Mouse (Mus musculus) 3T3-L1 (cell line): ENCODE data around the gene Dffa.
A peak's percentile ranks its signal among the peaks of the same experiment; 100 is the strongest.
"Not testable (repeated sequence)": the region's sequence is repeated elsewhere in the genome, so short reads cannot be mapped to it uniquely, and the experiment has no call there.

Experiments
- DNase-seq: peaks from one replicate; pipeline ENCODE4 v3.0.0-alpha.2; 2015; ENCODE audit warnings: low read depth, low spot score

Gene Dffa

DNA sequence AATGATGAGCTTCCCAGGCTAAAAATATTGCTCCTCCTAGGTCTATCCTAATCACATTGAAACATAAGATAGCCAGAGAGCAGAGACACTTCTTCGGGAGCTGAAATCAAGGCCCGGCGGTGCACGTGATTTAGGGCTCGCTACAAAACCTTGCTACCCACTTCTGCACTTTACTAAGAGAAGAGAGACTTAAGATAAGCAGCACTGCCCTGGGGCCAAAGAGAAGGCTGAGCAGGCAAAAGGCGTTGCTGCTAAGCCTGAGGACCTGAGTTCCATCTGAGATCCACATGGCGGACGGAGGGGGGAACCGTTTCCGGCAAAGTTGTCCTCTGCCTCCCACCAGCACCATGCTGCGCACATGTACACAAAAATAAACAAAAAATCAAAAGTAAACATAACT is 5.4 kb upstream of the Dffa start:
- DNase-seq, result peak; percentile 43

DNA sequence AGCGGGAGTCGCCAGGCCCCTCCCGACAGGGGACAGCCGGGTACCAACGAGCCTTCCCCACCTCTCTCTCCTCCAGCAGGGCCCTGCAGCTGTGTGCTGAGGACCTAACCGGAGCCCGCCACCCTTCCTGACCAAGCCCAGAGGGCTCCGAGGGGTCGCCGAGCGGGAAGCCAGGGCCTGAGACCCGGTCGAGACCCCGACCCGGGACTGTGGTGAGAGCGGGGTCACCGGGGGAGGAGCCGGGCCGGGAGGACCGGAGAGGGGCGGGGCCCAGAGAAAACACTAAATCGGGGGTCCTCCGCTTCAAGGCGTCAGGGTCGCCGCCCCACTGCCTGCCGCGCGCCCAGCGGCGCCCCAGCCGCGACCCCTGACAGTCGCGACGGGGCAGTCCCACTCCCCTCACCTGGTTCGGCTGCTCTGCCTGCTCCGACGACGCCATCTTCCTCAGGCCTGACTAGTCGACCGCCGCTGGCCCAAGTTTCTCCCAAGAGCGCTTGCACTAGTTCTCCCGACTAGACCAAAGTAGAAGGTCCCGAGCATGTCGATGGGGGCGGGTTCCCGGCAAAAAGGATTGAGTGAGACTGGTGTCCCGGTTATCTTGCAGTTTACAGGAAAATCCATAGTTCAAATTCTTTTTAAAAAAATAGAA is 4.5 kb upstream of the Dffa start, which contains the start of gene Pex14:
Gene Pex14 (minus strand): TSS at position 508 of the 649 bp plus-strand sequence.
- DNase-seq, result peak; percentile 94

DNA sequence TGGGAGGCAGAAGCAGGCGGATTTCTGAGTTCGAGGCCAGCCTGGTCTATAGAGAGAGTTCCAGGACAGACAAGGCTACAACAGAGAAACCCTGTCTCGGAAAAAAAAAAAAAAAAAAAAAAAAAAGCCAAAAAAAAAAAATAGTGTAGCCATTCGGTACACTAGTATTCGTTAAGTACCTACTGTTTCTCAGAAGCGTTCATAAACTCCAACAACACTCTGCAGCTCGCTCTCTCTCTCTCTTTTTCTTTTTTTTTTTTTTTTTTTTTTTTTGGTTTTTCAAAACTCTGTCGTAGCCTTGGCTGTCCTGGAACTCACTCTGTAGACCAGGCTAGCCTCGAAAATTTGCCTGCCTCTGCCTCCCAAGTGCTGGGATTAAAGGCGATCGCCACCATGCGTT is 3.5 kb upstream of the Dffa start:
- not testable (repeated sequence) for DNase-seq

DNA sequence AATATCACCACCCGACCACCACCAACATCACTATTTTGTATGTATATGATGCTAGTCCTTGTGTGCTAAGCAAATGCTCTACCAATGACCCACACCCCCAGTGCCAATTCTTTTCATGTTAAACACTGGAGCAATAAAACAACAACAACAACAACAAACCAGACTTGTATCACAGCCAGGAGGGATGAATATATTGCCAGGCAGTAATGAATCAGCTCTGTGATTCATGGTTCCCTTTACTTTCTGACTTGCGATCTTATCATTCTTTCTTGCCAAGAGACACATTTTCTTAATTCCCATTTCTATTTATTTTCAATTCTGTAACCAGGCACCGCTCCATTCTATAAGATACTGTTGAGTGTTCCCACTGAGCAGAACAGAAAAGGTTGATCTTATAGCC is 2.5 kb upstream of the Dffa start:
- DNase-seq, result peak; percentile 54

DNA sequence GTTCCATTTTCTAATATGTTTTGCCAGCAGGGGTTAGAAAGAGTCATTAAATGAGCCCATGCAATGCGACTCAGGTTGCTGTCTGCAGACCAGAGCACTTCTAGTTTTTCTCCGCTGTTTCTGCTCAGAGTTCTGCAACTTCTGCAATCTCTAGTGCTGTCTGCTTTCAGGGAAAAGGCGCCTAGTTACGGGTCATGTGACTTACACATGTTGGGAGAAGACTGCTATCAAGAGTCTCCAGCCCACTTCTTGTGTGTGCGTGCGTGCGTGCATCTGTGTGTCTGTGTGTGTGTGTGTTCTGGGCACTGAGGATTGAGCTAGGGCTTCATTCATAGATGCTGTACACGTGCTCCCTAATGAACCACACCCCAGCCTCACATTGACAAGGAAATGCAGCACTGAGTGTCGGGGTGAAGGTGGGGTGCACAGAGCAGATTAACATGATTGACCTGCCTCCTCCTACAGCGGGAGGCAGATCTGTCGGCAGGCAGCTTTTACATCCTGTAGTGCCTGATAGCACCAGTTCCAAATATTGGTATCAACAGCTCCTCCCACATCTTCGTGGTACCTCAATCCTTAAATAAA is 16.1 kb downstream of the Dffa start:
- DNase-seq, result not testable (repeated sequence)

DNA sequence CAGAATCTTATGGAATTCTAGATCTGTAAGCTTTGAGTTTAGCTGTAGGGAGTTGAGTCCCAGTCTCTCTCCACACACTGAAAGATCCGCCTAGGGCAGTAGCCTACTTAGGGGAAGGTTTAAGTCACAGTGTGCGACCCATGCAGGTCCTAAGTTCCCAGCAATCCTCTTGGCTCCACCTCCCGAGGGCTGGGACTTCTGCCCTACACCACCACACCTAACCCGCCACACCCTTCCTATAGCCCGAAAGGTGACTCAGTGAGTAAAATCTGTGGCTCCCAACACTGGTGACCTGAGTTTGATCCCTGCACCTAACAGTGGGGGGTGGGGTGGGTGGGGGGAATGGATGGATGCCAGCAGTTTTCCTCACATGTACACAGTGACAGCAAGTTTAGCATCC is 19.5 kb downstream of the Dffa start:
- no peak for DNase-seq

DNA sequence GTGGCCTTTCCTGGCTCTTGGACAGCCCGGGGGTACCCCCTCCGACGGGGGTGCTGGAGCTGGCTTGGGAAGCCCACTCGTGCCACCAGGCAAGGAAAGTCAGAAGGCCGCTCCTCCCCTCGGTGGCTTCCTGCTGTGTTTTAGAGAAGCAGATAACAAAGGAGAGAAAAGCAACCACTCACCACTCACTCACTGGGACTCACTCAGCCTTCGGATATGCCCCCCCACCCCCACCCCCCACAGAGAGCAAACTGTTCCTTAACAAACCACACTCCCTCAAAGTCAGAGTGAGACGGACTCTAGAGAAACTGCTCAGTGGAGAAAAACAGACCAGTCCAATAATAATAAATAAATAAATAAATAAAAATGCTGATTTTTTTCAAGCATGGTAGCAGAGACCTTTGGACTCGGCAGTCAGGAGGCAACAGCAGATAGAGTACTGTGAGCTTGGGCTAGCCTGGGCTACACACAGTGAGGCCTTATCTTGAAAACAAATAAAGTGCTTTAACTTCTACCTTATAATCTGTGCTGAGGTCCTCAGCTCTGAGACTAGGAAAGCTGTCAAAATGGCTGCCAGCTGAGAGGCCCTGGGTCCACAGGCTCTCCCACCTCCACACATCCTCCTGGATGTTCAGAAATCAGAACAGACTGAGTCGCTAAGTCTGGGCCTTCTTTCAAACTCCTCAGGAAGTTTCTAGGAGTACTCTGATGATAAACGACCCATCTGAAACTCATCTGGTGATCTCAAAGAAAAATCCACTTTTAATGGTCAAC is 21.6 kb downstream of the Dffa start:
- DNase-seq, result no peak

DNA sequence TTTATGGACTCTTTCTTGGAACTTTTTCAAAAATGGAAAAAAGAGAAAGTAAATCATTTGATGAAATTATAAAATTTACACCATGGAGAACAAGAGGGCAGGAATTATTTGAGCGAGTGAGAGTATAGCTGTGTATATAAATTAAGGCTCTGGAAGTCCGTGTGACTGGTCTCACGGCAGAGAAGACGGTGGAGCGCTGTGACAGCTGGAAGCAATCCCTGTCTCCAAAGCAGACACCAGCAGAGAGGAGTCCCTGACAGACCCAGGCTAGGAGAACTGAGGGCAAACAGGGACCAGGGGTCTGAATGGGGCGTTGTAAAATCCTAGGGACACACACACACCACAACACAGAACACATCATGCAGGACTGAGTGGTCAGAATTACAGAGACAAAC is 22.2 kb downstream of the Dffa start:
- DNase-seq, result no peak

DNA sequence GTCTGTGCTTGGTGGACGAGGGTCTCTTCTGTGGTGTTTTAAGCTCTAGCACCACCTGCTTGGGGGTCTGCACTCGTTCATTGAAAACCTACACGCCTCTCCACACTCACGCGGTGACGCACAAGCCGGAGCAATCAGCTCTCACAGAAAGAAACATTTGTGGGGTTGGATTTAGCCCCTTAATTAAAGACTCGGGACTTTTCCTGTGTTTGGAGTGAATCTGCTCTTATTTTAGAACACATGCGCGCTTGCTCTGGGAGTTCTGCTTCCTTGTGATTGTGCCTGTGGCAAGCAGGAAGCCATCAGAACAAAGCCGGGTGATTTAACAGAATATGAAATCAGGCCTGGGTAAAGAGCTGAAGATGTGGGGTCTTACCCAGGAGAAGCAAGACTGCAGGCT is 22.7 kb downstream of the Dffa start, which contains the start of gene Cort:
Gene Cort (minus strand): TSS at position 101 of the 400 bp plus-strand sequence.
- DNase-seq, result no peak

DNA sequence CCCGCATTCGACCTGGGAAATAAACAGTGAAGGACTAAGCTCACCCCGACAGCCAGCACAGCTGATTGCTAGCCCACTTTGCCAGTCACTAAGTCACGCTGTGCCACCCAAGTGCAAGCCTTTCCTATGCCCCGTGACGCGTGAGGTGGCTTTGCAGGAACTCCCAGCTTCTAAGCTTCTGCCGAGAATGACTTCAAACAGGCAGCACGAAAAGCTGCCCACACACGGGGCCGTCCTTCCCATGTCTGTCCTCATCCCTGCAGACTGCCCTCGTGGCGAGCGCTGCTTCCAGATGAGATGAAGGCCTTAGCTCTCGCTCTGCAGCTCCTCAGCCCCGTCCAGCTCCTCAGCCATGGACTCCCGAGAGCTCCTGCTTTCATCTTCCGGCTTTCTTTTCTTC is 24.5 kb downstream of the Dffa start:
- DNase-seq, result no peak

DNA sequence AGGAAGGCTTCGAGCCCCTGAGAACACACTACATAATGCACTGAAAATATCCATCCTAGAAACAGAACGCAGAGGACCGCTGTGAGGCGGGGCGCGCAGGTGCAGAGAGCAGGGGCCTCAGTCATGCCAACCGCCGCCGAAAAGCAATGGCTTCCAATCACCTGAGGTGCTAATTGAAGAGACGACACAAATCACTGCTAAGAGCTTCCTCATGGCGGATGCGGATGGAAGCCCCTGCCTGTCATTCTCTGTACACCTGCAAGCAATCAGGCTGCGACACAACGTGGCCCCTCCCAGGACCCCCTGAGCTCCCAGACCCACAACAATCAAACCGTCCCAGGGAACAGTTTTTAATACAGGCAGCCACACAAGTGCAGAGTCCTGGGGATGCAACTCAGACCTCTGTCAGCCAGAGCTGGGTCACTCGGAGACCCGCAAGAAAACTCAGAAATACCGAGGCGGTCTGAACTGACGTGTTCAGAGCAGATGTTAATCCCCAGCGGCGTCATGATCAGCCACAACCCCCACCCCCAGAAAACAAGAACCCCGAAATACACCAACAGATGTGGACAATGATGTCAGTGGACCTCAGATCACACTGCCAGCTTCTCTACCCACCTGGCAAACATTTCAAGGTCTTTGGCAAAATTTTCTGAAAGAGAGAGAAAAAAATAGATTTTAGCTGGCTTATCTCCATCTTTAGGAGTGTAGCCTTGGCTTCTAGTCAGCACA is 27.2 kb downstream of the Dffa start:
- no peak for DNase-seq

DNA sequence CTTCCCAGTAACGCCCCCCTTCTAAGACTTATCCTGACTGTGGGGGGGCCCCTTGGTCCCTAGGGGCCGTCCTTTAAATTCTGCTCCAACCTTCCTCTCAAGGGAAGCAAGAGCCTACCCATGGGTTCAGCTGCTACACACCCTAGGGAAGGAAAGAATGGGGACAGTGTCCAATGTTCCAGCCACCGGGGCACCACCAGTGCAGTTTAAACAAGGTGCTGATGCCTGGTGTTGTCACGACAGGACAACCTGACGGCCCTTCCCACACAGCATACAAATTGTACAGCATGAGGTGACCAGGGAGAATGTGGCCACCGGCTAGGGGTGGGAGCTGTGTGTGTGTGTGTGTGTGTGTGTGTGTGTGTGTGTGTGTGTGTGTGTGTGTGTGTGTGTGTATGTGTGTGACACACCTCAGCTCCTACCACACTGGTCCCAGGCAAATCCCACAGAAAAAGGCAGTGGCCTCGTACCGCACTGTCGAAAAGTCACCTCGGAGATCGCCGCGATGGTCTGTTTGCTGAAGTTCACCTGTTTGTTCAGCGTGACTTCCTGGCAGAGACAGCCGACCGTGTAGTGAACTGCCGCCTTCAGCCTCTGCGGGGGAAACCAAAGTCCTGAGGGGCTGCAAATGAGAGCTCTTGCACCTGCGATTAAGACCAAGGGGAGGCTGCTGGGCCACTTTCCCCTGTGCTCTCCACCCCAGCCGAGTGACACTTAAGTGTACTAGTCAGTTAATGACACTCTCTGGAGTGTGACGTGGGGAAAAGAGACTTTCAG is 28.0 kb downstream of the Dffa start:
- no peak for DNase-seq

DNA sequence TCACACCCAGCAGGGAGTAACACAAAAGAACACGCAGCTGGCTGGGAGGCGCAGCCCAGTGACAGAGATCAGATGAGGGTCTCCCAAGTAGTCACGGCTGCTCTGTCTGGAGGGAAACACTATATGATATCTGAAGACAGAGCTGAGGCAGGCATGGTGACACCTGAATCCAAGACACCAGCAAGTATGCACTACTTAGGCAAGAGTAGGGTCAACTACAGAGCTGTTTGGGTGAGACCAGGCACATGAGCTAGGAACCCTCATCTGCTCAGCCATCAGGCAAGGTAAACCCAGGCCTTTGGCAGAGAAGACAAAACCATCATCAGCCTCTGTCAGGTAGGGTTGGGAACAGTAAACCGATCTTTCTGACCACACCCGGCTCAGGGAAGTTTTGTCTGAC is 29.4 kb downstream of the Dffa start:
- no peak for DNase-seq

DNA sequence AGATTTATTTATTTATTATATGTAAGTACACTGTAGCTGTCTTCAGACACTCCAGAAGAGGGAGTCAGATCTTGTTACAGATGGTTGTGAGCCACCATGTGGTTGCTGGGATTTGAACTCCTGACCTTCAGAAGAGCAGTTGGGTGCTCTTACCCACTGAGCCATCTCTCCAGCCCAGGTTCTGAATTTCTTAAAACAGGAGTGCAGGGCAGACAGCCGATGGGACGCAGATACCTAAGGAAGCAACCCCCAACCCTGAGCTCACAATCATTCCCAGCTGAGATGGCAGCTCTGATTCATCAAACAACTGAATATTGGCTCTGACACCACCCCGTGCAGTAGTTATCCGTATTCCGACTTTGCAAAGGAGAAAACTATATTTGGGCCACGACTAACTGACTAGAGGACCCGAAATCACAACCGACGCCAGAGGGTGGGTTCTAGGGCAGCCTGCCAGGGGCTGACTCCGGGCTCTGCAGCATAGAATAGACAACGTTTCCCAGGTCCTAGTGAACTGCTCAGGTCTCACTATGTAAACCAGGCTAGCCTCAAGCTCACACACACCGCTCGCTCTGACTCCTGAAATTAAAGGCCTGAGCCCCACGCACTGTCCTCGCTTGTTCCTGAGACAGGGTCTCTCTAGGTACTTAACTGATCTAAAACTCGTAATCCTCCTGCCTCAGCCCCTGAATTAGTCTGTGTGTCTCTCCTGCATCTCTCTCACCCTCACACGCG is 32.3 kb downstream of the Dffa start:
- peak; percentile 27 for DNase-seq

DNA sequence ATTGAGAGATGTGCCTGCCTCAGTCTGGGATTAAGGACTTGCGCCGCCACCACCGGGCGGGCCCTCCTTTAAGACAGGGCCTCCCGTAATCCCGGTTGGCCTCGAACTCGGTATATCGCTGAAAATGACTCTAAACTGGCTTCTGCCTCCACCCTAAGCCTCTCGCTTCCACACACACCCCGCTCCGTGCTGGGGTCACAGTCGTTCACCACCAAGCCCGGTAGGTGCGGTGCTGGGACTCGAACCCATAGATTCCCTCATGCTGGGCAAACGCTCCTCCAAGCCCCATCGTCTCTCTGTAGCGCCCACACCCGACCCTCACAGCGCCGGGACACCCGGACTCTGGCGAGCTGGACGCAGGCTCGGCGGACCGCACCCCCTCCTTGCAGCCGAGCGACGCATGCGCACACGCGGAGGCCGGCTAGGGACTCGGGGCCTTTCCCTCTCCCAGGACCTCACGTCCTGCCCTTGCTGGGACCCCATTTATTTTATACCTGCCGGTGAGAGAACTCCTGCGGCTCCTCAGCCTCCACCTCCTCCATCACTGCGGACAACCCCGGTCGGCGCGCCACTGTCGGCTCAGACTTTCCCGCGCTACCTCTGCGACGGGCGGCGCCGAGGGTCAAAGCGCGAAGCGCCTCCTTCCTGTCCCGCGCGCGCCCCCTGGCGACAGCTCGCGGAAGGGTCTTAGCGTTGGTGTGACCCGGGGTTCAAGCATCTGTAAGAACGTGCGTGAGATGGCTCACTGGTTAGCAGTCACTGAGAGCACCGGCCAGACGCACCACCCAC is 33.2 kb downstream of the Dffa start, which contains the start of gene Cenps:
Gene Cenps (minus strand): TSS at position 648 of the 789 bp plus-strand sequence.
- DNase-seq, result peak; percentile 82

DNA sequence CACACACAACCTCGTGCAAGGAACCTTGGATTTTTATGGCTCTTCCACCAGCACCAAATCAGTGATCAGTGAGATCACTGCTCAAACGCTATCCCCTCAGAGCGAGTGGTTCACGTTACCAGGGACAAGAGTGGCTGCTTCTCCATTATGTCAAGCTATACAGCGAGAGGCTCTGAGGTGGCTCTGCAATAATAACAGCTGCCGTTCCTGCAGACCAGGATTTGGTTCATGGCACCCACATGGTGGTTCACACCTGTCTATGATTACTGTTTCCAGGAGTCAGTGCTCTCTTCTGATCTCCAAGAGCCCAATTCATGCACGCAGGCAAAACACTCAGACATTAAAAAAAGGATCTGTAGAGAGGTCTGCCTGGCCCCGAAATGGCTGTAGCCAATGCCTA is 34.6 kb downstream of the Dffa start:
- no peak for DNase-seq

DNA sequence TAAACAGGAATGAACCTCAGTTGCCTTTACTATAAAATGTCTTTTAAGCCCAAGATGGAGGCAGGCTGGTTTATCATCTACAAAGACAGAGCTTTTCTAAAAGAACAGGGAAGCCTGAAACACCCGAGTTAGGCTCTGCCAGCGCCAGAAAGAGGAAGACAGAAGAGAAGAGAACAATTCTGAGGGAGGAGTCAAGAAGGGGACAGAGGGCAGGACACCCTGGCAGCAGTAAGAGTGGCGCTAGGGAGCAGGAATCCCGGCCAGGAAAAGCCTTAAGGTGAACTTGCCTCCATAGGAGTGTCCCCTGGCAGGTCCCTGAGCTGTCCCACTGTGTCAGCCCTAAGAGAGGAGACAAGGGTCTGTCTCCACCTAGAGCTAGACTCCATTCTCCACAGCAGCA is 39.6 kb downstream of the Dffa start:
- no peak for DNase-seq

DNA sequence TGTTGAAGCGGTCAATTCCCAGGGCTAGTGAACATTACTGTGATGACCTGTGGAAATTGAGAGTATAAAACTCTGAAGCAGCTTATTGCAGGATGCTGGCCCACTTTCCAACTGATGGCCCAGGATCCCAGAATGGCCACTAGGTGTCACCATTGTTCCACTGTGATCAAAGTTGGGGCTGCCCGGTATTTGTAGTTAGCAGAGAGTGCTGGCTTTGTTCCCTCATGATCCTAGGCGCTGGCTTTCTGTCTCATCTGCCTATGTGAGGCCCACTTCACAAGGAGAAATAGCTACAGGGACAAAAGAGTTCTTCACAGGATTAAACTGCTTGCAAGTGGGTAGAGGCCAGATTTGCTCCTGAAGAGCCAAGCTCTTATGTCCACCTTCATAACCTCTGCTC is 40.5 kb downstream of the Dffa start:
- peak; percentile 92 for DNase-seq

DNA sequence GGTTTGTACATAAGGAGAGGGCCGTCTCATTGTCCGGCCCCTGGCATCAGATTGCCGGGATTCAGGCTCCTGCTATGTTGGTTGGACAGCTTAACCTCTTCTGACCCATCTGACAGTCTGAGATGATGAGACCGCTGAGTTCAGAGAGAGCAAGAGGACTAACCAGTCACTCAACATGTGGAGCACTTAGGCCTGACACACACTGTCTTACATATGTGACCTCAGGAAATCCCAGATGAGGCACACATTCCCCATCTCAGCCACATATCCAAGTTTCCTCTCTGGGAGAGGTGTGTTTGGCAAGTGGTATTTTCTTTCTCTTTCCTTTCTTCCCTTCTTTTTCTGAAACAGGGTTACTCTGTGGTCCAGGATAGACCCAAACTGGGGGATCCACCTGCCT is 41.2 kb downstream of the Dffa start:
- peak; percentile 61 for DNase-seq

DNA sequence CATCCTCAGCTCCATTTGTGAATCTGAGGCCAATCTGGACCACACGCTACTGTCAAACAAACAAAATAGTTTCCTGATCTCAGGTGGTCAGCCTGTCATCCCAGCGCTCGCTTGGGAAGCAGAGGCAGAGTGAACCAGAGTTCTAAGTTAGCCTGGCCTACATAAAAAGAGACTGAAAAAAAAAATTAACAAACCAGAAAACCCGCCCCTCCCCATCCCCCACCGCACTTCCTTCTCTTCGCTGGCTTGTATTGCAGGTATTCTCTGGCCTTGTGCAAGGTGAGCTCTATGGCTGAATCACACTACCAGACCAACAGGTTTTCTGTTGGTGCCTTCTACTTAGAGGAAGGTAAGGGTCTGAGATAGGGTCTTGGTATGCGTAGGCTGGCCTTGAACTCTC is 43.6 kb downstream of the Dffa start:
- DNase-seq, result no peak
